Mouse (Mus musculus): ENCODE measurements around the gene Amigo3. TPM values are rescaled to one million over a fixed set of nuclear protein-coding genes. Genes with fewer than 3 reads are reported as not detected.
"Not testable (repeated sequence)": the region's sequence is repeated elsewhere in the genome, so short reads cannot be mapped to it uniquely, and the experiment has no call there.

The Amigo3 gene
- polyA plus RNA-seq (2015; fragmentation: Nextera tagmentation; extraction: Ambion mirVana) = 1.6 and 1.7 TPM in 2 replicates

- Histone ChIP-seq H3K4me3 (ENCODE audit: low read depth, low read length) (no peak within 1 kb of the TSS), H3K36me3 (ENCODE audit: insufficient read depth, low read length) (peaks cover 15% of the 10 kb centered on the region; the same call in 1 of the 2 replicates), H3K27me3 (replicated peaks; ENCODE audit: insufficient read depth, low read length) (no peaks in the 10 kb centered on the region), H3K4me1 (ENCODE audit: insufficient read depth, low read depth, low read length) (peaks cover 7% of the 10 kb centered on the region; the same call in 1 of the 2 replicates), H3K27ac (ENCODE audit: low read length) (0 out of 2 replicates have a peak within 1 kb of the TSS, but pooled peaks have one; percentile 39), H3K4me2 (replicated peaks; ENCODE audit: low read depth, low read length) (peak within 1 kb of the TSS; percentile 39), H3K9me3 (ENCODE audit: low read length) (no peaks in the 10 kb centered on the region), H3K9ac (replicated peaks; ENCODE audit: low read depth) (no peak within 1 kb of the TSS)
- TF ChIP-seq EP300 (IDR thresholded peaks at IDR 0.05) (no peak), CTCF (IDR thresholded peaks at IDR 0.05) (peak; percentile 97)
- ATAC-seq (peak; percentile 74), DNase-seq (ENCODE audit: low spot score) (peak; percentile 98)
- WGBS = 52% methylated on average over 20 of the region's 20 CpGs
These were observed at the start of gene Amigo3 for GRCm38 (mm10) chr9:108052885-108053664. Gene Amigo3 (plus strand): TSS chr9:108053159.

DNA sequence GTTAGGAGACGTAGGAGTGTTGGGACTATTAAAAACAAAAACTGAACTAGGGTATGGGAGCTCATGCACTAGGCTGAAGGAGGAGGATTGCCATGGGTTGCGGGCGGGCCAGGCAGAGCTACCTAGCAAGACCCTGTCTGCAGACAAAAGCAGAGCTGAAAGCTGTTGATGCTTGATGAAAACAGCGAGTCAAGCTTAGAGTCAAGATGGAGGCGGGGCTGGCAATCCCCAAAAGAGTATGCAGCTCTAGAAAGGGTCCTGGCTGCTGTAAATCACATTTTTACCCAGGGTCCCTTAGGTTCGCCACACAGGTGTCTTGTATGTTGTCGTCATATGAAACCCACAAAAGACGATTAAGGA is 49.4 kb upstream of the Amigo3 start:
- H3K27ac ChIP-seq (ENCODE audit: low read length) = peak overlapping the region; percentile 97
- ATAC-seq (no peak), DNase-seq (ENCODE audit: low spot score) (peak; percentile 37)
- peaks cover 9% of the 10 kb centered on the region for H3K4me1 ChIP-seq (ENCODE audit: insufficient read depth, low read depth, low read length)
- H3K27me3 ChIP-seq (replicated peaks; ENCODE audit: insufficient read depth, low read length) = no peaks in the 10 kb centered on the region
- H3K9me3 ChIP-seq (ENCODE audit: low read length) = no peaks in the 10 kb centered on the region
- WGBS = 18% methylated on average over 8 of the region's 8 CpGs
- H3K9ac ChIP-seq (replicated peaks; ENCODE audit: low read depth) = peak overlapping the region; percentile 100
- H3K36me3 ChIP-seq (ENCODE audit: insufficient read depth, low read length) = no peaks in the 10 kb centered on the region
- peak overlapping the region; percentile 75 for H3K4me2 ChIP-seq (replicated peaks; ENCODE audit: low read depth, low read length)
- peak overlapping the region; percentile 91 for H3K4me3 ChIP-seq (ENCODE audit: low read depth, low read length)
- TF ChIP-seq CTCF (IDR thresholded peaks at IDR 0.05) (no peak), EP300 (IDR thresholded peaks at IDR 0.05) (no peak)

DNA sequence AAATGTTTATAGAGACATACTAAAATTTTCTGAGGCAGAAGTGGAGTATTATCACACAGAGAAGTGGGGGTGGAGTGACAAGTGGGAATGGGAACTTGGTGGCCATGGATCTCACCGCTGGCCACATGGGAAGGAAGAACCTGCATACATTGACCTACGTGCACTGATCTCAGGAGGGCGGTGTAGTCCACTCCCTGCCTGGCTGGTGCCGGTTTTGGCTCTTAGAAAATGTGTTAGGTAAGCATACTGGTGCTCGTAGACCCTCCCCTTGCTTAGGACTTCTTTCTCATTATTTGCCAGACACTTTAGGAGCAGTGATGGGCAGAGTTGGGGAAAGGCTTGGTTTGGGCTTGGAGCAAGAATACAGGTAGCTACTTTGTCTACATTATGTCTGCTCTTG is 44.9 kb upstream of the Amigo3 start:
- H3K4me2 ChIP-seq (replicated peaks; ENCODE audit: low read depth, low read length) = no peak overlapping the region
- DNase-seq (ENCODE audit: low spot score) = no peak
- H3K36me3 ChIP-seq (ENCODE audit: insufficient read depth, low read length) = no peaks in the 10 kb centered on the region
- no peak overlapping the region for H3K4me3 ChIP-seq (ENCODE audit: low read depth, low read length)
- no peak overlapping the region for H3K27ac ChIP-seq (ENCODE audit: low read length)
- H3K9me3 ChIP-seq (ENCODE audit: low read length) = no peaks in the 10 kb centered on the region
- no peak for ATAC-seq
- no peak for TF ChIP-seq EP300 (IDR thresholded peaks at IDR 0.05)
- TF ChIP-seq CTCF (IDR thresholded peaks at IDR 0.05) = no peak
- H3K4me1 ChIP-seq (ENCODE audit: insufficient read depth, low read depth, low read length) = peaks cover 6% of the 10 kb centered on the region
- H3K27me3 ChIP-seq (replicated peaks; ENCODE audit: insufficient read depth, low read length) = no peaks in the 10 kb centered on the region
- H3K9ac ChIP-seq (replicated peaks; ENCODE audit: low read depth) = no peak overlapping the region
- 60% methylated on average over 5 of the region's 5 CpGs for WGBS

DNA sequence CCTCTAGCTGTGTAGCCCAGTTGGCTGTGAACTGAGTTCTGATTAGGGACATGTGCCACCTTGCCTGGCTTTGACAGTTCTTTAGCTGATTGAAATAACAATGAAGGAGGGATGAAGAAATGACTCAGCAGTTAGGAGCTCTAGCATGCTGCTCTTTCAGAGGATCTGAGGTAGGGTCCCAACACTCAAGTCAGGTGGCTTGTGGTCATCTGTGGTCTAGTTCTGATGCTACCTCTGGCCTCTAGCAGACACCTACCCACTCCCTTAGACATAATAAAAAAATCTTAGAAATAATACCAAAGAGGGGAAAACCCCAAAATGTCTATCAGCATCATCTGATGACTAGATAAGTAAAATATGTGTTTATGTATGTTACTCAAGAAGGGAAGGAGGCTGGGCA is 42.6 kb upstream of the Amigo3 start:
- Histone ChIP-seq H3K36me3 (ENCODE audit: insufficient read depth, low read length) (no peaks in the 10 kb centered on the region), H3K4me3 (ENCODE audit: low read depth, low read length) (no peak overlapping the region), H3K9ac (replicated peaks; ENCODE audit: low read depth) (no peak overlapping the region), H3K9me3 (ENCODE audit: low read length) (no peaks in the 10 kb centered on the region), H3K4me1 (ENCODE audit: insufficient read depth, low read depth, low read length) (no peaks in the 10 kb centered on the region; the same call in 1 of the 2 replicates), H3K27me3 (replicated peaks; ENCODE audit: insufficient read depth, low read length) (no peaks in the 10 kb centered on the region), H3K27ac (ENCODE audit: low read length) (no peak overlapping the region), H3K4me2 (replicated peaks; ENCODE audit: low read depth, low read length) (no peak overlapping the region)
- ATAC-seq (no peak), DNase-seq (ENCODE audit: low spot score) (no peak)
- TF ChIP-seq CTCF (IDR thresholded peaks at IDR 0.05) = no peak

DNA sequence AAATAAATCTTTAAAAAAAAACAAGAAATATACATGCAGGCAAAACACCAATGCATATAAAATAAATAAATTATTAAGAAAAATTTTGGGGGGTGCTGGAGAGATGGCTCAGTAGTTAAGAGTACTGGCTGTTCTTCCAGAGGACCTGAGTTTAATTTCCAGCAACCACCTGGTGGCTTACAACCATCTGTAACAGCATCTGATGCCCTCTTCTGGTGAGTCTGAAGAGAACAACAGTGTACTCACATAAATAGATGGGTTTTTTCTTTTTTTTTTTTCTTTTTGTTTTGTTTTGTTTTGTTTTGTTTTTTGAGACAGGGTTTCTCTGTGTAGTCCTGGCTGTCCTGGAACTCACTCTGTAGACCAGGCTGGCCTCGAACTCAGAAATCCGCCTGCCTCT is 39.4 kb upstream of the Amigo3 start:
- TF ChIP-seq CTCF (IDR thresholded peaks at IDR 0.05) = peak; percentile 26; the same call in 1 of the 2 replicates
- H3K27ac ChIP-seq (ENCODE audit: low read length); H3K9me3 ChIP-seq (ENCODE audit: low read length); H3K9ac ChIP-seq (replicated peaks; ENCODE audit: low read depth); H3K36me3 ChIP-seq (ENCODE audit: insufficient read depth, low read length); H3K4me1 ChIP-seq (ENCODE audit: insufficient read depth, low read depth, low read length); ATAC-seq; H3K4me2 ChIP-seq (replicated peaks; ENCODE audit: low read depth, low read length); H3K4me3 ChIP-seq (ENCODE audit: low read depth, low read length); DNase-seq (ENCODE audit: low spot score); H3K27me3 ChIP-seq (replicated peaks; ENCODE audit: insufficient read depth, low read length): not testable (repeated sequence)
- 100% methylated on average over 2 of the region's 2 CpGs for WGBS

GRCm38 (mm10) chr9:108017127-108017526 is 35.8 kb upstream of the Amigo3 start:
- DNase-seq (ENCODE audit: low spot score) (no peak), ATAC-seq (no peak)
- no peaks in the 10 kb centered on the region for H3K4me1 ChIP-seq (ENCODE audit: insufficient read depth, low read depth, low read length)
- H3K36me3 ChIP-seq (ENCODE audit: insufficient read depth, low read length) = no peaks in the 10 kb centered on the region
- no peaks in the 10 kb centered on the region for H3K9me3 ChIP-seq (ENCODE audit: low read length)
- H3K27me3 ChIP-seq (replicated peaks; ENCODE audit: insufficient read depth, low read length) = no peaks in the 10 kb centered on the region
- no peak overlapping the region for H3K4me3 ChIP-seq (ENCODE audit: low read depth, low read length)
- no peak overlapping the region for H3K27ac ChIP-seq (ENCODE audit: low read length)
- 86% methylated on average over 3 of the region's 3 CpGs for WGBS
- no peak overlapping the region for H3K9ac ChIP-seq (replicated peaks; ENCODE audit: low read depth)
- H3K4me2 ChIP-seq (replicated peaks; ENCODE audit: low read depth, low read length) = no peak overlapping the region
- TF ChIP-seq EP300 (IDR thresholded peaks at IDR 0.05) (no peak), CTCF (IDR thresholded peaks at IDR 0.05) (no peak)

Data from lung, postnatal 0 days (tissue).